Mouse (Mus musculus) erythroblast, embryonic 14.5 days (primary cell): Measurements from ENCODE around the gene Rwdd4a.

ENCODE experiments used
- GATA1 ChIP-seq: IDR thresholded peaks from 2 replicates; pipeline ENCODE4 v1.6.1; 2012; ENCODE audit warnings: low read length, inconsistent platforms, mixed read lengths
- TAL1 ChIP-seq: IDR thresholded peaks from 3 replicates; pipeline ENCODE4 v1.6.1; 2012; ENCODE audit warnings: low read length, inconsistent platforms, mixed read lengths

GRCm38 (mm10) chr8:47558274-47558673 lies 24.8 kb downstream of the Rwdd4a start:
- TF ChIP-seq TAL1 (no peak), GATA1 (no peak)
